Mouse (Mus musculus): ENCODE results near the gene Ankrd33. TPM values are rescaled to one million over a fixed set of nuclear protein-coding genes. Genes with fewer than 3 reads are reported as not detected.

Gene Ankrd33
- polyA plus RNA-seq, 1 experiment from 2014 or later = not detected

GRCm38 (mm10) chr15:101082236-101082635 lies 33.3 kb upstream of the Ankrd33 start:
- Histone ChIP-seq H3K4me2 (ENCODE audit: low read depth, low read length) (no peak overlapping the region), H3K4me3 (ENCODE audit: low read depth, low read length) (no peak overlapping the region), H3K36me3 (replicated peaks; ENCODE audit: insufficient read depth, low read length) (no peaks in the 10 kb centered on the region), H3K27ac (ENCODE audit: low read depth) (no peak overlapping the region), H3K9me3 (ENCODE audit: low read length) (no peaks in the 10 kb centered on the region), H3K4me1 (ENCODE audit: insufficient read depth) (no peaks in the 10 kb centered on the region), H3K27me3 (ENCODE audit: insufficient read depth, low read length) (peaks cover 13% of the 10 kb centered on the region), H3K9ac (replicated peaks) (no peak overlapping the region)
- no peak for ATAC-seq
- whole genome bisulfite sequencing (ENCODE audit: insufficient replicate concordance) = 55% methylated on average over 4 of the region's 4 CpGs
- TF ChIP-seq EP300 (IDR thresholded peaks at IDR 0.05; ENCODE audit: low read depth) (no peak), CTCF (IDR thresholded peaks at IDR 0.05; ENCODE audit: low read depth) (no peak)
- DNase-seq = no peak

GRCm38 (mm10) chr15:101084499-101084898 lies 31.1 kb upstream of the Ankrd33 start:
- H3K4me2 ChIP-seq (ENCODE audit: low read depth, low read length) = no peak overlapping the region
- H3K27me3 ChIP-seq (ENCODE audit: insufficient read depth, low read length) = peaks cover 3% of the 10 kb centered on the region; the same call in 1 of the 2 replicates
- H3K9me3 ChIP-seq (ENCODE audit: low read length) = no peaks in the 10 kb centered on the region
- no peaks in the 10 kb centered on the region for H3K36me3 ChIP-seq (replicated peaks; ENCODE audit: insufficient read depth, low read length)
- no peak overlapping the region for H3K9ac ChIP-seq (replicated peaks)
- 45% methylated on average over 10 of the region's 10 CpGs for WGBS (ENCODE audit: insufficient replicate concordance)
- no peak for TF ChIP-seq EP300 (IDR thresholded peaks at IDR 0.05; ENCODE audit: low read depth)
- TF ChIP-seq CTCF (IDR thresholded peaks at IDR 0.05; ENCODE audit: low read depth) = no peak
- ATAC-seq (no peak), DNase-seq (no peak)
- H3K4me1 ChIP-seq (ENCODE audit: insufficient read depth) = no peaks in the 10 kb centered on the region
- H3K4me3 ChIP-seq (ENCODE audit: low read depth, low read length) = no peak overlapping the region
- H3K27ac ChIP-seq (ENCODE audit: low read depth) = no peak overlapping the region

DNA sequence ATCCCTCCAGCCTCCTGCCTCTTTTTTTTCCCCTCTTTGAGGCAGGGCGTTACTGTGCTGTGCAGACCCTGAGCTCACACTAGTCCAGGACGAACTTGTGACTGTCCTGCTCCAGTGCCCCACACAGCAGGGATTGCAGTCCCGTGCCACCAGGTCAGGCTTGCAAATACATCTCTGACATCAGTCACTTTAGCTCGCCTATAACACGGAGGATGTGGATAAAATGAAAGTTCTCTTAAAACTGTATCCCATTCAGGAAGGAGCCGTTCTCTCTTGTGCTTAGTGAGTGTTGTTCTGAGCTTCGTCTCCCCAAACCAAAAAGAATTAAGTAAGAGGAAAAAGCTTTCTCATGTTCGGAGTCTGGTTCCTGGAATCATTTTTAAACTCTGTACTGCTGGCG lies 29.1 kb upstream of the Ankrd33 start:
- DNase-seq (no peak), ATAC-seq (no peak)
- 72% methylated on average over 9 of the region's 9 CpGs for WGBS (ENCODE audit: insufficient replicate concordance)
- H3K36me3 ChIP-seq (replicated peaks; ENCODE audit: insufficient read depth, low read length) = no peaks in the 10 kb centered on the region
- H3K4me1 ChIP-seq (ENCODE audit: insufficient read depth) = no peaks in the 10 kb centered on the region
- no peaks in the 10 kb centered on the region for H3K9me3 ChIP-seq (ENCODE audit: low read length)
- no peak overlapping the region for H3K9ac ChIP-seq (replicated peaks)
- TF ChIP-seq CTCF (IDR thresholded peaks at IDR 0.05; ENCODE audit: low read depth) (no peak), EP300 (IDR thresholded peaks at IDR 0.05; ENCODE audit: low read depth) (no peak)
- no peak overlapping the region for H3K4me3 ChIP-seq (ENCODE audit: low read depth, low read length)
- no peaks in the 10 kb centered on the region for H3K27me3 ChIP-seq (ENCODE audit: insufficient read depth, low read length)
- no peak overlapping the region for H3K4me2 ChIP-seq (ENCODE audit: low read depth, low read length)
- no peak overlapping the region for H3K27ac ChIP-seq (ENCODE audit: low read depth)

DNA sequence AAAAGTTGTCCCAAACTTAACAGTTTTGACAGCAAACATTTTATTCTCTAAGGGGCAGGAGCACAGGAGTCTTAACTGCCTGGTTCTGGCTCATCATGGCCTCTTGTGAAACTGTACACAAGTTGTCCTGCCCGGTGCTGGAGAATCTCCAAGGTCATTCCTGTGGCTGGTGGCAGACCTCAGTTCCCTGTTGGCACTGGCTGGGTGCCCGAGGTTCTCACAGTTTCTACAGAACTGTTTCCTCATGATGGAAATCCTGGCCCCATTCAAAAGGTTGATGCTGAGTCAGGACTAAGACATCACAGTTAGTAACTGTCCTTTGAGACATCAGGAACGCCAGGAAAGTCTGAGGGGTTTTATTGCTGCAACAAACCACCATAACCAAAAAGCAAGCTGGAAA lies 28.6 kb upstream of the Ankrd33 start:
- H3K27me3 ChIP-seq (ENCODE audit: insufficient read depth, low read length) = no peaks in the 10 kb centered on the region
- no peak overlapping the region for H3K27ac ChIP-seq (ENCODE audit: low read depth)
- ATAC-seq (no peak), DNase-seq (no peak)
- no peak overlapping the region for H3K4me2 ChIP-seq (ENCODE audit: low read depth, low read length)
- 46% methylated on average over 3 of the region's 3 CpGs for WGBS (ENCODE audit: insufficient replicate concordance)
- H3K9ac ChIP-seq (replicated peaks) = no peak overlapping the region
- no peaks in the 10 kb centered on the region for H3K9me3 ChIP-seq (ENCODE audit: low read length)
- no peak overlapping the region for H3K4me3 ChIP-seq (ENCODE audit: low read depth, low read length)
- H3K4me1 ChIP-seq (ENCODE audit: insufficient read depth) = no peaks in the 10 kb centered on the region
- TF ChIP-seq CTCF (IDR thresholded peaks at IDR 0.05; ENCODE audit: low read depth) (no peak), EP300 (IDR thresholded peaks at IDR 0.05; ENCODE audit: low read depth) (no peak)
- H3K36me3 ChIP-seq (replicated peaks; ENCODE audit: insufficient read depth, low read length) = no peaks in the 10 kb centered on the region

DNA sequence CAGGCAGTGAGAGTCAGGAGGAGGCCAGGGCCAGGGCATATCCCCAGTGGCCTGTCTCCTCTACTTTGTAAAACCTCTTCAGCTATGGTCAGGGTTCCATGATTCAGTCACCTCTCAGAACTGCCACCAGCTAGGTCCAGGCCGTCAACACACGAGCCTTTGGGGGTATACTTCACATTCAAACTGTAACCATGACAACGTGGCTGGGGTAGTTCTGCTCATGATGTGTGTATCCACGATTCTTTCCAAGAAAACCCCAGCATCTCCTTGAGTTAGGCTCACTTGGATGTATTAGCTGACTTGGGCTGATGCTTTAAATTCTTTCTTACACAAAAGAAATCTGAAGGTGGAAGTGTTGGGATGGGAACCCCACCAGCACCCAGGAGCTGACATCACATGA lies 27.3 kb upstream of the Ankrd33 start:
- Histone ChIP-seq H3K4me3 (ENCODE audit: low read depth, low read length) (no peak overlapping the region), H3K27me3 (ENCODE audit: insufficient read depth, low read length) (no peaks in the 10 kb centered on the region), H3K27ac (ENCODE audit: low read depth) (no peak overlapping the region), H3K36me3 (replicated peaks; ENCODE audit: insufficient read depth, low read length) (no peaks in the 10 kb centered on the region), H3K4me2 (ENCODE audit: low read depth, low read length) (no peak overlapping the region), H3K9ac (replicated peaks) (no peak overlapping the region), H3K4me1 (ENCODE audit: insufficient read depth) (peaks cover 8% of the 10 kb centered on the region; the same call in 1 of the 2 replicates), H3K9me3 (ENCODE audit: low read length) (no peaks in the 10 kb centered on the region)
- ATAC-seq (no peak), DNase-seq (no peak)
- 67% methylated on average over 4 of the region's 4 CpGs for WGBS (ENCODE audit: insufficient replicate concordance)
- no peak for TF ChIP-seq EP300 (IDR thresholded peaks at IDR 0.05; ENCODE audit: low read depth)
- no peak for TF ChIP-seq CTCF (IDR thresholded peaks at IDR 0.05; ENCODE audit: low read depth)

GRCm38 (mm10) chr15:101091551-101091950 lies 24.0 kb upstream of the Ankrd33 start:
- no peak for ATAC-seq
- 75% methylated on average over 8 of the region's 8 CpGs for WGBS (ENCODE audit: insufficient replicate concordance)

More at GRCm38 (mm10) chr15:101091551-101091950, 24.0 kb upstream of the Ankrd33 start:
- TF ChIP-seq CTCF (IDR thresholded peaks at IDR 0.05; ENCODE audit: low read depth) = no peak
- TF ChIP-seq EP300 (IDR thresholded peaks at IDR 0.05; ENCODE audit: low read depth) = no peak
- Histone ChIP-seq H3K27me3 (ENCODE audit: insufficient read depth, low read length) (no peaks in the 10 kb centered on the region), H3K4me3 (ENCODE audit: low read depth, low read length) (no peak overlapping the region), H3K4me2 (ENCODE audit: low read depth, low read length) (no peak overlapping the region), H3K4me1 (ENCODE audit: insufficient read depth) (peaks cover 8% of the 10 kb centered on the region; the same call in 1 of the 2 replicates), H3K9ac (replicated peaks) (no peak overlapping the region), H3K36me3 (replicated peaks; ENCODE audit: insufficient read depth, low read length) (no peaks in the 10 kb centered on the region), H3K27ac (ENCODE audit: low read depth) (no peak overlapping the region), H3K9me3 (ENCODE audit: low read length) (no peaks in the 10 kb centered on the region)
- DNase-seq = no peak

Measured in liver, postnatal 0 days (tissue).